Mouse (Mus musculus) NIH3T3 (cell line): ENCODE measurements around the gene Sphk1.

Experiments used
- DNase-seq: peaks from one replicate; pipeline ENCODE4 v3.0.0-alpha.2; 2012; ENCODE audit warnings: low read depth

Gene Sphk1

GRCm38 (mm10) chr11:116538142-116538735 lies 7.5 kb downstream of the Sphk1 start:
- no peak for DNase-seq

- no peak for DNase-seq
These were observed 10.5 kb downstream of the Sphk1 start for GRCm38 (mm10) chr11:116541183-116541582.

GRCm38 (mm10) chr11:116543110-116543509 lies 12.4 kb downstream of the Sphk1 start:
- DNase-seq = peak; percentile 64

- DNase-seq = no peak
These were observed 16.8 kb downstream of the Sphk1 start for GRCm38 (mm10) chr11:116547296-116548060.

GRCm38 (mm10) chr11:116548780-116549179 lies 18.1 kb downstream of the Sphk1 start:
- DNase-seq = no peak

GRCm38 (mm10) chr11:116549273-116550038 lies 18.7 kb downstream of the Sphk1 start:
- DNase-seq = no peak

- DNase-seq = no peak
These were observed 20.0 kb downstream of the Sphk1 start for GRCm38 (mm10) chr11:116550748-116551147.

GRCm38 (mm10) chr11:116552194-116552593 lies 21.5 kb downstream of the Sphk1 start:
- DNase-seq = no peak

GRCm38 (mm10) chr11:116554171-116554878 lies 23.6 kb downstream of the Sphk1 start:
- peak; percentile 79 for DNase-seq

DNA sequence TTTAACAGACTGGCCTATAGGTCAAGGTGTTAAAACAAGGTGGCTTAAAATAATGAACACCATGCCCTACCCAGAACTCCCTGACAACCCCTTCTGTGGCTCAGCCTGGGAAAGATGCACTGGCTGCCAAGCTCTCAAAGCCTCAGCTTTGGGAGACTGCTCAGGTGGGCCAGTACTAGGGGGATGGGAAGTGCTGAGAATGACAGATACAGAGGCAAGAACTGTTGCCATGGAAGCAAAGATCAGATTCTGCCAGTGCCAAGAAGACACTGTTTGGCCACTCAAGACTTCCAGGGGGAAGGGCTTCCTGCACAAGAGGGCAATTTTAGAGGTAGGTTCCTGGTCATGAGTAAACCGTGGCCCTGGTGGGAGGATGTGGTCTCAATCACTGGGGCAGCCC lies 24.8 kb downstream of the Sphk1 start:
- no peak for DNase-seq

GRCm38 (mm10) chr11:116556308-116556707 lies 25.6 kb downstream of the Sphk1 start:
- no peak for DNase-seq

- no peak for DNase-seq
These were observed 34.7 kb downstream of the Sphk1 start for GRCm38 (mm10) chr11:116565283-116566041.

- DNase-seq = no peak
These were observed 36.8 kb downstream of the Sphk1 start for GRCm38 (mm10) chr11:116567531-116567930.

- no peak for DNase-seq
These were observed 40.1 kb downstream of the Sphk1 start for GRCm38 (mm10) chr11:116570821-116571220.

- peak; percentile 43 for DNase-seq
These were observed 41.3 kb downstream of the Sphk1 start for GRCm38 (mm10) chr11:116571767-116572679.

DNA sequence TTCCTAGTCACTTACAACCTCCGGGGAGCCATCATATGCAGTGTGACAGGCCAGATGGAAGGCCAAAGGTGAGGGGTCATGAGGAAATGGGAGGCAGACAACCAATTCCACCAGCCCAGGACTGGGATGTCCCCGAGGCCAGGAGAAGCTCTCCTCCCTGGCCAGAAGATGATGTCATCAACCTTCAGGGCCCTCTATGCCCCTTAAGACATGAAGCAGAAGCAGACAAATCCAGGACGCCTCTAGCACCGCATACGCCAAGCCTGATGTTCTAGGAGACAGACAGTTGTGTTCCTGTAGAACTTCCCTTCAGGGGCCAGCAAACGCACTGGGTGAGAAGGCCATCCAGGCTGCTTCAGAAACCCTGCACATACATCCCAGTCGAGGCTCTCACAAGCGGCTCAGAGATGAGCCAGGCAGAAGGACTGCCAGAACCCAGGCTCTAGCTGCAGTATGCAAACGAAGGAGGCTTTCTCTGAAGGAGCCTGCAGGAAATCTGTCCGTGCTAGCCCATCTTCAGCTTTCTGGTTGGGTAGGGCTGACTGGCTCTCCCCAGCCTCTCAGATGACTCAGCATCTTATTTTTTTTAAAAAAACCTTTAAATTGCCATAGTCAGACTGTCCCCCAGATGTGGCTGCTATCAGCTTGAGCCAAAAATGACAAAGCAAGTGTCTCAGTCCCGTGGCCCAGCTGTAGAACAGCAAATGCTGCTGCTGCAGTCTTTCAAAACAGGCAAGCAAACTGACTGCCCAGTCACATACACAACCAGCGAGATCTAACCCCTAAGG lies 42.2 kb downstream of the Sphk1 start:
- DNase-seq = peak; percentile 50

DNA sequence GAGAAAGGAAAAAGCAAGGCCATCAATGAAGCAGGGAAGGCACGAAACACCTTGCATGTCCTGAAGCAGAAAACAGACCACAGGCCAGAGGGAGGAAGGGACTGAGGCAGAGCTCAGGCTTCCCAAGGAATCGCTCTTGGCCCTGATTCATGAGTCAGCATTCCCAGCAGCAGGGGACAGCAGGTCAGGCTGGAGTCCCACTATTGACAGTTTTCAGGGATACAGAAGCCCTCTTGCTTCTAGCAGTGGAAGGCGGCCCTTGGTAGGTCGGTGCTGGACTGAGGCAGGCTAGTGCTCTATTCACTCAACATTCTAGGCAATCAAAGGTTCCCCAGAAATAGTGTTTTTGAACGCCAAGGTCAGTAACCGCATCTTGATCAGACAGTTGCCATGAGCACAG lies 43.8 kb downstream of the Sphk1 start:
- no peak for DNase-seq

GRCm38 (mm10) chr11:116574982-116575381 lies 44.3 kb downstream of the Sphk1 start:
- DNase-seq = no peak

DNA sequence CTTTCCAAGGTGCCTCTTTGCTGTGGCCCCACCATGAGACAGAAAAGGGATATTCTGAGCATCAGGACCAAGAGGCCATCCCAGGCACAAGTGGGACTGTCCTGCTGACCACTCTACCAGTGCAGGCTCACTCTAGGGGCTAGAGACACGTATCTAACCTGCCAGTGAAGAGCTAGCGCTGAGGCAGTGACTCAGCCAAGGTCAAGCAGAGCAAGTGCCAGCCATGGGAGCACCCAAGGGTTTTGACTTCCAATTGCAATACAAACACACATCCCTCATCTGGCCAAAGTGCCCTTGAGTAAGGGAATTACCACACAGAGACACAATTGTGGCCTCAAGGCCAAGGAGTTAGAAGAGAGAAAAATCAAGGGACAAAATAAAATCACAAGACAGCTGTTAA lies 44.7 kb downstream of the Sphk1 start:
- DNase-seq = no peak

DNA sequence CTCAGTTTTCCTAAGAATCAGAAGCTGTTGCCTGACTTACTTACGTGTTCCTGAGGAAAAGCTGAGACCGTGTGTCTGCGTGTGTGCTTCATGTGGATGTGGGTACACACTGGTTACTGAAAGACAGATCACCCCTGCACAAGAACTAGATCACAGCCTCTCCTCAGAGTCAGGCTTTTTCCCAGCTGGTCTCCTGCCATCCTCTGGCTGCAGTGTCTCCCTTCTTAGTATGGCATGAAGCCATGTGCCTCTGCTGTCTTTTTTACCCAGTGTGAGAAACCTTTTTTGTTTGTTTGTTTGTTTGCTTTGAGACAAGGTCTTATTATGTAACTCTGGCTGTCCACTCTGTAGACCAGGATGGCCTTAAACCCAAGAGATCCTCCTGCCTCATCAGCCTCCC lies 48.6 kb downstream of the Sphk1 start:
- DNase-seq = no peak
